Mouse (Mus musculus) liver, postnatal 0 days (tissue): ENCODE data around the gene Pkp1. TPM values are rescaled to one million over a fixed set of nuclear protein-coding genes. Genes with fewer than 3 reads are reported as not detected.

Experiments used
- ATAC-seq: fragments of 200-750 bp; cut with Nextera tagmentation; 2 replicates; pipeline ENCODE4 v1.8.0; 2017; ENCODE audit warnings: mild to moderate bottlenecking, moderate library complexity
- DNase-seq: peaks from one replicate; pipeline ENCODE4 v3.0.0-alpha.2; 2016
- H3K27ac ChIP-seq: fragments of 300-500 bp; sonication (generic); 2 replicates; pipeline ENCODE4 v1.5.1; 2014; ENCODE audit warnings: antibody characterized with exemption, moderate library complexity, mild to moderate bottlenecking, low read depth
- H3K27me3 ChIP-seq: fragments of 300-500 bp; sonication (generic); 2 replicates; pipeline ENCODE4 v1.6.1; 2014; ENCODE audit warnings: low read length, control low read depth, mixed read lengths; ENCODE audit not compliant: insufficient read depth
- H3K36me3 ChIP-seq: fragments of 300-500 bp; sonication (generic); replicated peaks from 2 replicates; pipeline ENCODE4 v1.6.1; 2014; ENCODE audit warnings: mild to moderate bottlenecking, control low read depth, low read length, moderate library complexity, mixed read lengths; ENCODE audit not compliant: insufficient read depth
- H3K4me1 ChIP-seq: fragments of 300-500 bp; sonication (generic); 2 replicates; pipeline ENCODE4 v1.6.1; 2014; ENCODE audit warnings: antibody characterized with exemption, mild to moderate bottlenecking, control low read depth; ENCODE audit not compliant: insufficient read depth
- H3K4me2 ChIP-seq: fragments of 300-500 bp; sonication (generic); 2 replicates; pipeline ENCODE4 v1.6.1; 2014; ENCODE audit warnings: low read depth, mild to moderate bottlenecking, low read length, moderate library complexity, mixed read lengths
- H3K4me3 ChIP-seq: fragments of 300-500 bp; sonication (generic); 2 replicates; pipeline ENCODE4 v1.5.1; 2014; ENCODE audit warnings: low read depth, low read length
- H3K9ac ChIP-seq: fragments of 300-500 bp; sonication (generic); replicated peaks from 2 replicates; pipeline ENCODE4 v1.6.1; 2014; ENCODE audit warnings: mild to moderate bottlenecking, moderate library complexity
- H3K9me3 ChIP-seq: fragments of 300-500 bp; sonication (generic); 2 replicates; pipeline ENCODE4 v1.6.1; 2016; ENCODE audit warnings: mild to moderate bottlenecking, control low read depth, low read length, mixed read lengths
- CTCF ChIP-seq: sonication (generic); IDR thresholded peaks from 2 replicates; pipeline ENCODE4 v1.5.1; 2016; ENCODE audit warnings: antibody characterized with exemption, low read depth
- EP300 ChIP-seq: IDR thresholded peaks from 2 replicates; pipeline ENCODE4 v1.6.1; 2016; ENCODE audit warnings: antibody characterized with exemption, low read depth, mild to moderate bottlenecking
- WGBS: fragments of 180-500 bp; shearing (Covaris S2); extraction: QIAGEN DNeasy Blood & Tissue Kit; methylation state at CpG from one replicate; pipeline ENCODE4 v1.1.7; 2014; ENCODE audit not compliant: insufficient replicate concordance; 5-methylcytosine and 5-hydroxymethylcytosine counted together
- polyA plus RNA-seq: library from polyadenylated mRNA; unstranded; fragments of >200 nt; fragmentation: Nextera tagmentation; extraction: Ambion mirVana; gene quantifications from 2 replicates; pipeline ENCODE4 v1.2.1, GENCODE M21; 2015

The Pkp1 gene
- polyA plus RNA-seq, 1 experiment from 2014 or later: 0.05 TPM

GRCm38 (mm10) chr1:135839065-135839464, 79.9 kb downstream of the Pkp1 start:
- no peak overlapping the region for H3K4me2 ChIP-seq
- H3K4me3 ChIP-seq: no peak overlapping the region
- H3K27me3 ChIP-seq: no peaks in the 10 kb centered on the region
- ATAC-seq: no peak
- H3K36me3 ChIP-seq: no peaks in the 10 kb centered on the region
- no peak for DNase-seq
- TF ChIP-seq EP300: no peak
- no peak for TF ChIP-seq CTCF
- H3K9ac ChIP-seq: no peak overlapping the region
- no peaks in the 10 kb centered on the region for H3K4me1 ChIP-seq
- no peak overlapping the region for H3K27ac ChIP-seq
- no peaks in the 10 kb centered on the region for H3K9me3 ChIP-seq
- WGBS: 78% methylated on average over 6 of the region's 6 CpGs

- ATAC-seq (no peak), DNase-seq (no peak)
- Histone ChIP-seq H3K27me3 (no peaks in the 10 kb centered on the region), H3K4me1 (no peaks in the 10 kb centered on the region), H3K4me3 (no peak overlapping the region), H3K9ac (no peak overlapping the region), H3K9me3 (no peaks in the 10 kb centered on the region), H3K4me2 (no peak overlapping the region), H3K36me3 (no peaks in the 10 kb centered on the region), H3K27ac (no peak overlapping the region)
- WGBS: 57% methylated on average over 4 of the region's 4 CpGs
- TF ChIP-seq CTCF (no peak), EP300 (no peak)
These were observed 80.4 kb downstream of the Pkp1 start for GRCm38 (mm10) chr1:135838626-135839025.

- Histone ChIP-seq H3K9ac (no peak within 1 kb of the TSS), H3K4me1 (no peaks in the 10 kb centered on the region), H3K9me3 (no peaks in the 10 kb centered on the region), H3K36me3 (no peaks in the 10 kb centered on the region), H3K4me3 (no peak within 1 kb of the TSS), H3K27me3 (no peaks in the 10 kb centered on the region), H3K4me2 (no peak within 1 kb of the TSS), H3K27ac (no peak within 1 kb of the TSS)
- TF ChIP-seq CTCF (no peak), EP300 (no peak)
- ATAC-seq (no peak), DNase-seq (no peak)
- WGBS: 44% methylated on average over 9 of the region's 9 CpGs
These were observed 83.1 kb downstream of the Pkp1 start, which contains the start of gene Tnnt2 for GRCm38 (mm10) chr1:135835716-135836483. Gene Tnnt2 (plus strand): TSS chr1:135836354.

- no peak for DNase-seq
- H3K4me1 ChIP-seq: no peaks in the 10 kb centered on the region
- no peak overlapping the region for H3K9ac ChIP-seq
- H3K27ac ChIP-seq: no peak overlapping the region
- no peak for TF ChIP-seq CTCF
- TF ChIP-seq EP300: no peak
- H3K4me2 ChIP-seq: no peak overlapping the region
- no peak for ATAC-seq
- H3K27me3 ChIP-seq: 0 out of 2 replicates have a peak, but pooled peaks cover 2% of the 10 kb centered on the region
- H3K36me3 ChIP-seq: no peaks in the 10 kb centered on the region
- H3K9me3 ChIP-seq: no peaks in the 10 kb centered on the region
- WGBS: 71% methylated on average over 8 of the region's 8 CpGs
- H3K4me3 ChIP-seq: no peak overlapping the region
These were observed 84.0 kb downstream of the Pkp1 start for GRCm38 (mm10) chr1:135834983-135835382.

- DNase-seq (no peak), ATAC-seq (no peak)
- Histone ChIP-seq H3K9ac (no peak overlapping the region), H3K4me3 (no peak overlapping the region), H3K4me2 (no peak overlapping the region), H3K36me3 (no peaks in the 10 kb centered on the region), H3K4me1 (no peaks in the 10 kb centered on the region), H3K9me3 (no peaks in the 10 kb centered on the region), H3K27ac (no peak overlapping the region), H3K27me3 (0 out of 2 replicates have a peak, but pooled peaks cover 2% of the 10 kb centered on the region)
- WGBS: 58% methylated on average over 6 of the region's 6 CpGs
- TF ChIP-seq CTCF (peak; percentile 14; the same call in 1 of the 2 replicates), EP300 (no peak)
These were observed 84.7 kb downstream of the Pkp1 start for GRCm38 (mm10) chr1:135834206-135834859.

GRCm38 (mm10) chr1:135828918-135829317, 90.1 kb downstream of the Pkp1 start:
- no peak overlapping the region for H3K27ac ChIP-seq
- H3K27me3 ChIP-seq: 0 out of 2 replicates have a peak, but pooled peaks cover 2% of the 10 kb centered on the region
- H3K4me3 ChIP-seq: no peak overlapping the region
- peak; percentile 60 for DNase-seq
- 0 out of 2 replicates have a peak, but pooled peaks have one; percentile 19 for ATAC-seq
- no peak overlapping the region for H3K4me2 ChIP-seq
- TF ChIP-seq EP300: no peak
- TF ChIP-seq CTCF: peak; percentile 84
- no peaks in the 10 kb centered on the region for H3K4me1 ChIP-seq
- no peaks in the 10 kb centered on the region for H3K36me3 ChIP-seq
- no peaks in the 10 kb centered on the region for H3K9me3 ChIP-seq
- H3K9ac ChIP-seq: no peak overlapping the region
- 14% methylated on average over 1 of the region's 1 CpGs for WGBS
